Mouse (Mus musculus) cortical plate, adult 2 months (tissue): ENCODE results near the gene Tsc22d2. TPM values are rescaled to one million over a fixed set of nuclear protein-coding genes. Genes with fewer than 3 reads are reported as not detected.

Experiments used
- H3K27ac ChIP-seq: fragments of 200-500 bp; 2 replicates; pipeline ENCODE4 v1.5.1; 2012; ENCODE audit warnings: low read length, control low read depth, inconsistent platforms; ENCODE audit not compliant: insufficient read depth
- H3K4me1 ChIP-seq: fragments of 200-500 bp; 2 replicates; pipeline ENCODE4 v1.6.1; 2011; ENCODE audit warnings: low read length; ENCODE audit not compliant: control insufficient read depth, insufficient read depth
- H3K4me3 ChIP-seq: fragments of 200-500 bp; 2 replicates; pipeline ENCODE4 v1.5.1; 2011; ENCODE audit warnings: mild to moderate bottlenecking, low read length, control low read depth; ENCODE audit not compliant: insufficient read depth
- CTCF ChIP-seq: fragments of 200-500 bp; IDR thresholded peaks from 2 replicates; pipeline ENCODE4 v1.5.1; 2011; ENCODE audit warnings: mild to moderate bottlenecking, control low read depth, low read length; ENCODE audit not compliant: insufficient read depth; ENCODE audit errors: extremely low read depth
- POLR2A ChIP-seq: fragments of 200-500 bp; IDR thresholded peaks from 2 replicates; pipeline ENCODE4 v1.6.1; 2011; ENCODE audit warnings: mild to moderate bottlenecking, low read length, control low read depth; ENCODE audit not compliant: insufficient read depth; ENCODE audit errors: extremely low read depth
- polyA plus RNA-seq: library from polyadenylated mRNA; depleted of rRNA; stranded (reverse); fragments of >200 nt; gene quantifications from 2 replicates; pipeline ENCODE4 v1.2.3, GENCODE M21; 2012; rRNA removed

The Tsc22d2 gene
- polyA plus RNA-seq, 1 experiment, result 11.2 TPM

- Histone ChIP-seq H3K27ac (no peak overlapping the region), H3K4me1 (no peaks in the 10 kb centered on the region), H3K4me3 (no peak overlapping the region)
- no peak for TF ChIP-seq CTCF
- TF ChIP-seq POLR2A, result no peak
Measured at GRCm38 (mm10) chr3:58508020-58508750, 93.7 kb downstream of the Tsc22d2 start.

DNA sequence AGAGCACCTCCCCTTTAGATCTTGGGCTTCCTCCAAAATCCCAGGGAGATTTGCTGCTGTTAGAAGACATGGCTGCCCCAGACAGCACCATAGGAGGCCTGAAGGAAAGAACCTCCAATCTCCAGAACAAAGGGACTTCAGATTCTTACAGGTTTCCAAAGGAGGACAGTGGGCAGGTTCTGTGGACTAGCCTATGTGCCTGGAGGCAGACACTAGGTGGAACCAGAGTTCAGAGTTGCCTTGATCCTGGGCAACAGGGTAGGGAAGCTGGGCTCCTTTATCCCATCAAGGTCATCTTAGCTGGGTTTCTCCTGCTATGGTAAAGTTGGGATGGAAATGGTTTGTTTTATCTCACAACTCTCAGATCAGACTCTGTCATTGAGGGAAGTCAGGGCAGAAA, 97.1 kb downstream of the Tsc22d2 start:
- Histone ChIP-seq H3K4me3 (no peak overlapping the region), H3K4me1 (no peaks in the 10 kb centered on the region), H3K27ac (no peak overlapping the region)
- TF ChIP-seq POLR2A, result no peak
- no peak for TF ChIP-seq CTCF

DNA sequence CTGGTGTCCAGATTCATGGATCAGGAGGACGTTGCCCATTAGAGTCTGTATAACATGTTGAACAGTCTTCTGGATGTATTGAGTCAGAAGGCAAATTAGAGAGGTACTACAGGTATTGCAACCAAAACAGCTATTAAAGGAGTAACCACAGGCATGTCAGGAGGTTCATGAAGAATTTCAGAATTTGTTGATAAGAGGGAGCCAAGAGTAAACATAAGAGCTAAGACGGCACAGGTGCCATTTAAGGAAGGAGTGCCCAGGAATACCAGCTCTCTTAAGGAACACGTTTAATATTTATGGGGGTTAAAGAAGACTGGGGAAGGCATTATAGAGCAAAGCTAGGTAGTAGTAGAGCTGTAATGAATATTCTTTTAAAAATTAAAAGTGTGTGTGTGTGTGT, 98.2 kb downstream of the Tsc22d2 start:
- Histone ChIP-seq H3K4me1 (no peaks in the 10 kb centered on the region), H3K4me3 (no peak overlapping the region), H3K27ac (no peak overlapping the region)
- TF ChIP-seq POLR2A (no peak), CTCF (no peak)

DNA sequence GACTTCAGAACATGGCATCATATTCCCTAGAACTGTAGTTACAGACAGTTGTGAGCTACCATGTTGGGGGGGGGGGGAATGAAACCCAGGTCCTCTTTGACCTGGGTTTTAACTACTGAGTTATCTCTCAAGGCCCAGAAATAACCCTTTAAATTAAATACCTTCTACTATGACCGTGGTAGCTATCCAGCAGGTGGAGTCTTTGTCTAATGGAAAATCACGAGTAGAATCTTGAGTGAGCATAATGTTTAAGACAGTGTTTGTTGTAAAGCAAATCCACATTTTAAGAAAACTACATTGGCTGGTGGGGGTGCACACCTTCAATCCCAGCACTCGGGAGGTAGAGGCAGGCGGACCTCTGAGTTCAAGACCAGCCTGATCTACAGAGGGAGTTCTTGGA, 99.0 kb downstream of the Tsc22d2 start:
- no peak for TF ChIP-seq POLR2A
- no peak for TF ChIP-seq CTCF
- Histone ChIP-seq H3K27ac (no peak overlapping the region), H3K4me1 (no peaks in the 10 kb centered on the region), H3K4me3 (no peak overlapping the region)

DNA sequence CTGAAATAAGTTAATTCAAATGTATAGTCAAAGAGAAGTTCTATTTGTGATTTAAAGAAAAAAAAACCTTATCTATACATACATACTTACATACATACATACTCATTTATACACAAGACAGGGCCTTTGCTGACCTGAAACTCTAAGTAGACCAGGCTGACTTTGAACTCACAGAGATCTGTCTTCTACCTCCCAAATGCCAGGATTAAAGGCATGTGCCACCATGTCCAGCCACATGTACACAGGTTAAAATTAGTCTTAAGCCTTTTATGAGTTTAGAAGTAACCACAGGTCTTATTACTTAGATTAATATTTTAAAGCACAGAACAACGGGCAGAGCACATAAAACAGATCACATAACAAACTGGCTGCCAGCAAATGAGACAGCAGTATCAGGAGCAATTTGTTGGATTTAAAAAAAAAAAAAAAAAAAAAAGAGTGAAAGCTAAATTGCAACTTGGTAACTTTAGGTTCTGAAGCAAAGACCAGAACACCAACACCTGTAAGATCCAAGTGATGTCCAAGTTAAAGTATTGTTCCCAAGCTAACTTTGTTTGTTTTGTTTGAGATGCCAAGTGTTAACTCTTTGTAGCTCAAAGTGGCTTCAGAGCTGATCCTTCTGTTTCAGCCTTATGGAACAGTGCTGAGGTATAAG, 101.6 kb downstream of the Tsc22d2 start:
- no peak overlapping the region for H3K27ac ChIP-seq
- no peak overlapping the region for H3K4me3 ChIP-seq
- TF ChIP-seq POLR2A (no peak), CTCF (no peak)
- H3K4me1 ChIP-seq, result no peaks in the 10 kb centered on the region

Other genes starting within 250 kb of the Tsc22d2 start
- 32.9 and 33.3 TPM in 2 replicates for gene Eif2a, start 111.1 kb downstream of the Tsc22d2 start, polyA plus RNA-seq
- 21.1 and 21.9 TPM in 2 replicates for gene Serp1, start 111.2 kb downstream of the Tsc22d2 start, polyA plus RNA-seq
- 94.4 and 97.9 TPM in 2 replicates for gene Selenot, start 161.9 kb downstream of the Tsc22d2 start, polyA plus RNA-seq
- 2.7 and 3.2 TPM in 2 replicates for gene Erich6, start 222.5 kb downstream of the Tsc22d2 start, polyA plus RNA-seq